Mouse (Mus musculus) lung, adult 2 months (tissue): ENCODE results near the gene Ptprk.

ENCODE experiments used
- CTCF ChIP-seq: fragments of 200-500 bp; IDR thresholded peaks from 2 replicates; pipeline ENCODE4 v1.5.1; 2011; ENCODE audit warnings: mild to moderate bottlenecking, low read length, control low read depth; ENCODE audit not compliant: insufficient read depth
- POLR2A ChIP-seq: fragments of 200-500 bp; IDR thresholded peaks from 2 replicates; pipeline ENCODE4 v1.6.1; 2011; ENCODE audit warnings: low read depth, mild to moderate bottlenecking, control low read depth, low read length, borderline replicate concordance; ENCODE audit errors: extremely low read depth

- no peak for TF ChIP-seq CTCF
- TF ChIP-seq POLR2A, result no peak
These were observed 491.8 kb downstream of the Ptprk start for GRCm38 (mm10) chr10:28566378-28566777.
